Mouse (Mus musculus): ENCODE data around the gene E030025P04Rik.

DNA sequence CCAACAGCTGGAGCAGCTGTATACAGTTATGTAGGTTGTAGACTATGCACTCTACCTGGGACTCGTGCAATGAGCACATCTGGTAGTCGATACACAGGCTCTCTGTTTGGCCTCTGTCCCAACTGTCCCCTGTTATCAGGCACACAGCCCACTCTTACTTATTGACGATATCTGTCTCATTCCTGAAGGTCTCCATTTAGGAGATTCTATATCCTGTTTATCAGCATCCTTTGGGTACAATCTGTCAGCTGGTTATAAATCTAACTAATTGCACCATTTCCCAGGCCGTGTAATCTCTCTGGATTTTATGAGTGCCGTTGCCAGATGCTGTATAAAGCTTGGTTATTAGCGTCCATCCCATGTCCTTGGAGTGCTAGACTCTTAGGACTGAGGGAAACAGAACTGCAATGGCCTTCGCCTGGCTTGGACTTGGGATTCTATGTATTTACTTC lies 747 bp upstream of the E030025P04Rik start:
- TF ChIP-seq CTCF (IDR thresholded peaks at IDR 0.05; ENCODE audit: extremely low read depth, insufficient read depth, low read length) (no peak), POLR2A (IDR thresholded peaks at IDR 0.05; ENCODE audit: extremely low read depth, insufficient read depth, low read length) (no peak)
